Mouse (Mus musculus): ENCODE results near the gene Tnfrsf25.

DNA sequence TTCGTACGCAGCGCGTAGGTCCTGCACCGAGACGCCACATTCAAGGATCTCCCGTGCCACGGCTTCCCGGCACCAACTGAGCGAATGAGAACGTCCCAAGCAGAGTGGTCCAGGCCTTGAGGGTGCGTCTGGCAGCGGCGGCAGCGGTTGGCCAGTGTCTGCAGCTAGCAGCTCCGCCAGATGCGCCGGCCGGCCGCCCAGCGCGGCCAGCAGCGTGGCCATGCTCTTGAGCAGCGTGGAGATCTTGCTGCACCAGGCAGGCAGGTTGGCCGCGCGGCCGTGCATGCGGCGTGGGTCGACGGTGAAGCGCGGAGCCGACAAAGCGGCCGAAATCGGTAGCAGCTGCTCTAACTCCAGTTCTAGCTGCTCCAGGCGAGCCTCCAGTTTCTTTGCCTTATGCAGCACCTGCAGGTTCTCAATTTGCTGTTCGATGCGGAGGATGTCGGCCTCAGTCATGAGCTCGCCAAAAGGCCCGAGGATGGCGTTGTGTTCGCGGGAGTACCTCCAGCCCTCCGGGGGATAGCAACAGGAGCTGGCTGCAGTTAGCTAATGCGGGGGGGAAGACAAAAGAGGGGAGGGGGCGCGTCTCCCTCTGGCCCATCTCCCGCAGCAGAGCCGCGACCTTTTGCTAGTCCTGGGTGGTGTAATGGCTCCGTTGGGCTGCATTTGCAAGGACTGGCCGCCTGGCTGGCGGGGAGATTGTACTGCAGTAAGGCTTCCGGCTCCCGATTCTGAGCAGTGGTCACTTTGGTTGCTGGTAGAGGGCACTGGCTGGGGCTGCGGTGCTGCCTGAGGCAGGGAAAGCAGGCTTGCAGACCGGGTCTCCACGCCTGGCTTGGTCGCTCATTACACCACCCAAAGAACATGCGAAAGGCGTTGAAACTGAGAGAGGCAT lies 10.5 kb downstream of the Tnfrsf25 start:
- TF ChIP-seq TAL1 (conservative IDR thresholded peaks at IDR 0.05; ENCODE audit: low read depth, low read length) (no peak), CTCF (IDR thresholded peaks at IDR 0.05; ENCODE audit: low read depth, low read length) (no peak), GATA1 (IDR thresholded peaks at IDR 0.05; ENCODE audit: borderline replicate concordance, low read length) (no peak)
